Mouse (Mus musculus): ENCODE measurements around the gene Spa17. TPM values are rescaled to one million over a fixed set of nuclear protein-coding genes. Genes with fewer than 3 reads are reported as not detected.

Gene Spa17
- polyA plus RNA-seq, 1 experiment, result 4.8 TPM

DNA sequence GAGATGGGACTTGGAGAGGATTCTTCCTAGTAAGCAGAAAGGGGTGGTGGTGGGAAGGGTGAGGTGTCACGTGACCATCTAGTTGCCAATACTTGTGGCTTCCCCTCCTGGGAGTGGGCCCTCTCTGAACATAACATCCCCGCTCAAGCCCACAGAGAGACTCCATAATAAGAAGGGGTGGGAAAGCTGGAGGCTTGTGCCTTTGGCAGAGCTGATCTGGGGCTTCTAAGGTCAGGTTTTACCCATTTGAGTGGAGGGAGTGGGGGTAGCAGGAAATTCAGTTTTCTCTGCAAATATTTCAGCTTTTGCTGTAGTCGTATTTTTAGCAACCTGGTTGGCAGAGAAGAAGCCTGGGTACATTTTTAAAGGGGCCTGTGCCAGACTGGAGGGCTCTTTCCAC is 57.2 kb downstream of the Spa17 start:
- TF ChIP-seq CTCF (IDR thresholded peaks at IDR 0.05; ENCODE audit: borderline replicate concordance, extremely low read depth, insufficient read depth, insufficient read length) (no peak), POLR2A (IDR thresholded peaks at IDR 0.05; ENCODE audit: borderline replicate concordance, extremely low read depth, insufficient read depth, insufficient read length, poor library complexity, severe bottlenecking) (no peak)
- DNase-seq (ENCODE audit: low read depth), result no peak

DNA sequence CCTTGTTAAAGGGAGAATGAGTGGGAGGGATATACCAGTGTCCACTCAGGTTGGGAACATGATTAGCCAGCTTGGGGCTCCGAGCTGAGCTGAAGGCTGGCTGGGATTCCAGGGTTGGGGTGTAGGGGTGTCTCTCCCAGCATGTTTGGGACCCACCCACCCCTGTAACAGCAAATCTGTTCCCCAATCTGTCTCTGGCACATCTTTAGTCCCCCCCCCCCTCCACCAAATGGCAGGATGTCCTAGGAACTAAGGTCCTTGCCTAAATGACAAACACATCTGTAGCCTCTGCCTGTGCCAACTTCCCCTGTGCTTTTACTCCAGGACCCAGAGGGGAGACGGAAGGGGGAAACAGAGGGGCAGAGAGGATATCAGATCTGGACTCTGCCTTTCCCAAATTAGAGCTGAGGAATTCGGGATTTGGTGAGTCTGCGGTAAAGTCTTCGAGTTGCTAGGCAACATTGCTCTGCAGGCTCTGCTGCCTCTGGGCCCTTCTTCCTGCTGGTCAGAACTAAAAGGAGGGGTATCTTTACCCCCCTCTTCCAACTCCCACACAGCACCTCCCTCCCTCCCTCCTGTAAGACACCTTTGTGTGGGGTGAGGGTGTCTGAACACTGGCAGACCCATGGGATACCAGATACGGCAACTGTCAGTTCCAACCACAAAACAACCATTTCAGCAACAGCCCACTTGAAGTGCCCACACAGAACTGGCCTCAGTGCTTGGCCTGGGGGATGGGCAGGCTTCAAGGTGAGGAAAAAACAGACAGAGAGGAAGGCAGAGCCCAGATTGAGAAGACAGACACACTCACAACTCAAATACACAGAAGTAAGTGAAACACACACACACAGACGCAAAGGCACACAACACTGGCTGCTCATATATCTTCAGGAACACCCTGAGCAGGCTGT is 58.4 kb downstream of the Spa17 start, which contains the start of gene Siae:
Gene Siae, plus strand, starts transcription at position 861 of the 911 bp plus-strand sequence.
- no peak for TF ChIP-seq POLR2A (IDR thresholded peaks at IDR 0.05; ENCODE audit: borderline replicate concordance, extremely low read depth, insufficient read depth, insufficient read length, poor library complexity, severe bottlenecking)
- TF ChIP-seq CTCF (IDR thresholded peaks at IDR 0.05; ENCODE audit: borderline replicate concordance, extremely low read depth, insufficient read depth, insufficient read length), result no peak
- no peak for DNase-seq (ENCODE audit: low read depth)

DNA sequence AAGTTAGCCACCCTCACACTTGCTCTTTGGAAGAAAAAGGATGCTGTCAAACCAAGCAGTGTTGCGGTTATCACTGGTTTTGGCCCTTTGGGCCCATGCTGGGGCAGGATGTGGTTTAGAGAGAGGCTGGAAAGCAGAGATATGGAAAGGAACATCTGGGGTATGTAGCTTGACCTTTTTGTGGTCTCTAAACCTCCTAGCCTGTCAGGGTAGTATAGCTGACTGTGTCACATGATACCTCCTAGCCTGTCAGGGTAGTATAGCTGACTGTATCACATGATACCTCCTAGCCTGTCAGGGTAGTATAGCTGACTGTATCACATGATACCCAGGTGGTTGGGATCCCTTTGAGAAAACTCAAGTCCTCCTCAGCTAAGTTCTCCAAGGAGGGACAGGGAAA is 59.2 kb downstream of the Spa17 start:
- TF ChIP-seq POLR2A (IDR thresholded peaks at IDR 0.05; ENCODE audit: borderline replicate concordance, extremely low read depth, insufficient read depth, insufficient read length, poor library complexity, severe bottlenecking) (no peak), CTCF (IDR thresholded peaks at IDR 0.05; ENCODE audit: borderline replicate concordance, extremely low read depth, insufficient read depth, insufficient read length) (no peak)
- DNase-seq (ENCODE audit: low read depth), result no peak

Other genes with a start within 250 kb of the Spa17 start
- 5.0 and 10.8 TPM in 2 replicates for gene Hepacam, start 246.4 kb downstream of the Spa17 start, polyA plus RNA-seq (2012; rRNA removed)
- gene Robo4, start 211.8 kb downstream of the Spa17 start, polyA plus RNA-seq (2012; rRNA removed), result 4.8 and 7.2 TPM in 2 replicates
- gene Robo3, start 180.5 kb downstream of the Spa17 start, polyA plus RNA-seq (2012; rRNA removed), result 33.5 and 41.6 TPM in 2 replicates
- 65.0 and 72.6 TPM in 2 replicates for gene Msantd2, start 124.4 kb downstream of the Spa17 start, polyA plus RNA-seq (2012; rRNA removed)
- gene Esam, start 85.6 kb downstream of the Spa17 start, polyA plus RNA-seq (2012; rRNA removed), result 32.6 and 34.7 TPM in 2 replicates
- 2.9 and 4.3 TPM in 2 replicates for gene Vsig2, start 74.5 kb downstream of the Spa17 start, polyA plus RNA-seq (2012; rRNA removed)
- 9.2 and 12.3 TPM in 2 replicates for gene Nrgn, start 60.8 kb downstream of the Spa17 start, polyA plus RNA-seq (2012; rRNA removed)
- 5.7 and 7.8 TPM in 2 replicates for gene Siae, start 58.0 kb downstream of the Spa17 start, polyA plus RNA-seq (2012; rRNA removed)
- gene Tbrg1, start 43.6 kb upstream of the Spa17 start, polyA plus RNA-seq (2012; rRNA removed), result 49.7 and 52.0 TPM in 2 replicates
- gene Panx3, start 55.5 kb upstream of the Spa17 start, polyA plus RNA-seq (2012; rRNA removed), result 0.13 and 3.2 TPM in 2 replicates
- gene Olfr160, start 102.5 kb upstream of the Spa17 start, polyA plus RNA-seq (2012; rRNA removed), result not detected in 2 replicates
- gene Olfr874, start 131.4 kb upstream of the Spa17 start, polyA plus RNA-seq (2012; rRNA removed), result 0.10 TPM in 1 of 2 replicates, not detected in the other
- 0.03 TPM in 1 of 2 replicates, not detected in the other for gene Olfr875, start 158.1 kb upstream of the Spa17 start, polyA plus RNA-seq (2012; rRNA removed)
- not detected in 2 replicates for gene Olfr876, start 189.3 kb upstream of the Spa17 start, polyA plus RNA-seq (2012; rRNA removed)
- not detected in 2 replicates for gene Olfr877, start 240.5 kb upstream of the Spa17 start, polyA plus RNA-seq (2012; rRNA removed)